Mouse (Mus musculus): Measurements from ENCODE around the gene Thsd7b.

Gene Thsd7b

GRCm38 (mm10) chr1:129272982-129273937 is at the start of gene Thsd7b:
TSS of gene Thsd7b (plus strand) at chr1:129273302.
- peak; percentile 4 for DNase-seq (ENCODE audit: low spot score)

GRCm38 (mm10) chr1:129244292-129244691 is 28.8 kb upstream of the Thsd7b start:
- no peak for DNase-seq (ENCODE audit: low spot score)

GRCm38 (mm10) chr1:129250704-129251443 is 22.2 kb upstream of the Thsd7b start:
- no peak for DNase-seq (ENCODE audit: low spot score)

GRCm38 (mm10) chr1:129266684-129267083 is 6.4 kb upstream of the Thsd7b start:
- no peak for DNase-seq (ENCODE audit: low spot score)

GRCm38 (mm10) chr1:129304173-129304572 is 31.1 kb downstream of the Thsd7b start:
- no peak for DNase-seq (ENCODE audit: low spot score)

GRCm38 (mm10) chr1:129324388-129324787 is 51.3 kb downstream of the Thsd7b start:
- DNase-seq (ENCODE audit: low spot score), result no peak

GRCm38 (mm10) chr1:129324798-129325197 is 51.7 kb downstream of the Thsd7b start:
- DNase-seq (ENCODE audit: low spot score), result no peak

- DNase-seq (ENCODE audit: low spot score), result no peak
Observed at GRCm38 (mm10) chr1:129356631-129357030, 83.5 kb downstream of the Thsd7b start.

GRCm38 (mm10) chr1:129357378-129357777 is 84.3 kb downstream of the Thsd7b start:
- DNase-seq (ENCODE audit: low spot score), result no peak

GRCm38 (mm10) chr1:129363368-129363767 is 90.3 kb downstream of the Thsd7b start:
- no peak for DNase-seq (ENCODE audit: low spot score)

- no peak for DNase-seq (ENCODE audit: low spot score)
Observed at GRCm38 (mm10) chr1:129364828-129365227, 91.7 kb downstream of the Thsd7b start.

- no peak for DNase-seq (ENCODE audit: low spot score)
Observed at GRCm38 (mm10) chr1:129365590-129365989, 92.5 kb downstream of the Thsd7b start.

GRCm38 (mm10) chr1:129386479-129386878 is 113.4 kb downstream of the Thsd7b start:
- no peak for DNase-seq (ENCODE audit: low spot score)

- no peak for DNase-seq (ENCODE audit: low spot score)
Observed at GRCm38 (mm10) chr1:129411584-129411983, 138.5 kb downstream of the Thsd7b start.

GRCm38 (mm10) chr1:129421581-129421980 is 148.5 kb downstream of the Thsd7b start:
- DNase-seq (ENCODE audit: low spot score), result no peak

- DNase-seq (ENCODE audit: low spot score), result no peak
Observed at GRCm38 (mm10) chr1:129464414-129464813, 191.3 kb downstream of the Thsd7b start.

- no peak for DNase-seq (ENCODE audit: low spot score)
Observed at GRCm38 (mm10) chr1:129473504-129473903, 200.4 kb downstream of the Thsd7b start.

- no peak for DNase-seq (ENCODE audit: low spot score)
Observed at GRCm38 (mm10) chr1:129484266-129485031, 211.3 kb downstream of the Thsd7b start.

GRCm38 (mm10) chr1:129491136-129491535 is 218.0 kb downstream of the Thsd7b start:
- no peak for DNase-seq (ENCODE audit: low spot score)

- DNase-seq (ENCODE audit: low spot score), result no peak
Observed at GRCm38 (mm10) chr1:129493929-129494328, 220.8 kb downstream of the Thsd7b start.

- no peak for DNase-seq (ENCODE audit: low spot score)
Observed at GRCm38 (mm10) chr1:129501707-129502106, 228.6 kb downstream of the Thsd7b start.

- no peak for DNase-seq (ENCODE audit: low spot score)
Observed at GRCm38 (mm10) chr1:129516379-129516778, 243.3 kb downstream of the Thsd7b start.

Measured in testis, postnatal 14 days (tissue).